Mouse (Mus musculus): Measurements from ENCODE around the gene Myt1l. TPM values are rescaled to one million over a fixed set of nuclear protein-coding genes. Genes with fewer than 3 reads are reported as not detected.

Gene Myt1l
- total RNA-seq, 2 experiments from 2014 or later, result 202 to 240 TPM

- DNase-seq (ENCODE audit: extremely low spot score in 1 of 2, low spot score in 1 of 2), result no peak
These were observed 411.1 kb downstream of the Myt1l start for GRCm38 (mm10) chr12:29939261-29939671.

- DNase-seq (ENCODE audit: extremely low spot score in 1 of 2, low spot score in 1 of 2), result no peak
These were observed 414.3 kb downstream of the Myt1l start for GRCm38 (mm10) chr12:29942435-29942834.

- DNase-seq (ENCODE audit: extremely low spot score in 1 of 2, low spot score in 1 of 2), result no peak
These were observed 416.5 kb downstream of the Myt1l start for GRCm38 (mm10) chr12:29944650-29945049.

GRCm38 (mm10) chr12:29945182-29945743 lies 417.1 kb downstream of the Myt1l start:
- DNase-seq (ENCODE audit: extremely low spot score in 1 of 2, low spot score in 1 of 2), result no peak

- no peak for DNase-seq (ENCODE audit: extremely low spot score in 1 of 2, low spot score in 1 of 2)
These were observed 422.9 kb downstream of the Myt1l start for GRCm38 (mm10) chr12:29951043-29951442.

- no peak for DNase-seq (ENCODE audit: extremely low spot score in 1 of 2, low spot score in 1 of 2)
These were observed 423.3 kb downstream of the Myt1l start for GRCm38 (mm10) chr12:29951485-29951884.

GRCm38 (mm10) chr12:29952102-29952501 lies 423.9 kb downstream of the Myt1l start:
- DNase-seq (ENCODE audit: extremely low spot score in 1 of 2, low spot score in 1 of 2), result no peak

GRCm38 (mm10) chr12:29953999-29954398 lies 425.8 kb downstream of the Myt1l start:
- DNase-seq (ENCODE audit: extremely low spot score in 1 of 2, low spot score in 1 of 2), result no peak

GRCm38 (mm10) chr12:29954464-29954863 lies 426.3 kb downstream of the Myt1l start:
- no peak for DNase-seq (ENCODE audit: extremely low spot score in 1 of 2, low spot score in 1 of 2)

GRCm38 (mm10) chr12:29956969-29957368 lies 428.8 kb downstream of the Myt1l start:
- no peak for DNase-seq (ENCODE audit: extremely low spot score in 1 of 2, low spot score in 1 of 2)

GRCm38 (mm10) chr12:29958637-29959036 lies 430.5 kb downstream of the Myt1l start:
- no peak for DNase-seq (ENCODE audit: extremely low spot score in 1 of 2, low spot score in 1 of 2)

- no peak for DNase-seq (ENCODE audit: extremely low spot score in 1 of 2, low spot score in 1 of 2)
These were observed 432.9 kb downstream of the Myt1l start for GRCm38 (mm10) chr12:29961041-29961440.

- no peak for DNase-seq (ENCODE audit: extremely low spot score in 1 of 2, low spot score in 1 of 2)
These were observed 436.8 kb downstream of the Myt1l start for GRCm38 (mm10) chr12:29965016-29965415.

GRCm38 (mm10) chr12:29971795-29972464 lies 443.7 kb downstream of the Myt1l start:
- no peak for DNase-seq (ENCODE audit: extremely low spot score in 1 of 2, low spot score in 1 of 2)

GRCm38 (mm10) chr12:29972533-29972932 lies 444.3 kb downstream of the Myt1l start:
- DNase-seq (ENCODE audit: extremely low spot score in 1 of 2, low spot score in 1 of 2), result no peak
